Mouse (Mus musculus) lung, postnatal 0 days (tissue): ENCODE measurements around the gene Lmo2.

Experiments used
- CTCF ChIP-seq: IDR thresholded peaks from 2 replicates; pipeline ENCODE4 v1.5.1; 2016; ENCODE audit warnings: antibody characterized with exemption, mild to moderate bottlenecking
- EP300 ChIP-seq: IDR thresholded peaks from 2 replicates; pipeline ENCODE4 v1.6.1; 2016; ENCODE audit warnings: antibody characterized with exemption, mild to moderate bottlenecking, control low read depth

DNA sequence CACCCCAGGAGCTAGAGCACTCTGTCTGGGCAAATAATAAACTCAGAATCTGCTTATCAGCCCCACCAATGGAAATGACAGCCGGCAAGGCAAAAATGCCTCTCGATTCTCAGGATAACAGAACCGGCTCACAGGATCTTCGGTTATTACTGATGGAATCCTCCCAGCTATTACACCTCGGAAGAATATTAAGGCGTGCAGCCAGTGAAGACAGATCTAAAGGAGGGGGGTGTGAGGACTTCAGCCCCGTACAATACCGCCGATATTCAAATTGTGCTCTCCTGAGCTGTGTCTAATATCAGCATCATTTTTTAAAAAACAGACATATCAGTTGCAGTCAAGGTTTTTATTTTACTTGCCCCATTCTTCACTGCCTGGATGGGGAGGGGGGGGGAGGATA is 34.4 kb downstream of the Lmo2 start:
- TF ChIP-seq CTCF (no peak), EP300 (no peak)
